Mouse (Mus musculus) adipocyte (in vitro differentiated cells): ENCODE results near the gene Hectd4.

Experiments
- DNase-seq: peaks from one replicate; pipeline ENCODE4 v3.0.0-alpha.2; 2016; ENCODE audit warnings: low spot score

The Hectd4 gene

DNA sequence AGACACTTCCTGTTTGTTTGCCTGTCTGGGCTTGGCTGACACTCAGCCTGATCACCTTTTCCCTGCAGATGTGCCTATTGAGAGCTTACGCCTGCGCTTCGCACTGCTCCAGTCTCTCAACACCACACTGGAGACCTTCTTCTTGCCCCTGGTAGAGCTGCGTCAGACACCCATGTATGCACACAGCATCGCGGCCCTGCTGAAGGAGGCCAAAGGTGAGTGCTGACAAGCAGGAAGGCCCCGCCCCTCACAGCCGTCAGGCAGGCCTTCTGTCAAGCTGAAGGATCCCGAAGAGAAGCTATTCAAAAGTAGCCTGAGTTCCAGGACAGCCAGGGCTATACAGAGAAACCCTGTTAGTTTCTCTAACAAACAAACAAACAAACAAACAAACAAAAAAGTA, 139.2 kb downstream of the Hectd4 start:
- DNase-seq, result no peak

- no peak for DNase-seq
These were observed 141.7 kb downstream of the Hectd4 start for GRCm38 (mm10) chr5:121361696-121362095.

DNA sequence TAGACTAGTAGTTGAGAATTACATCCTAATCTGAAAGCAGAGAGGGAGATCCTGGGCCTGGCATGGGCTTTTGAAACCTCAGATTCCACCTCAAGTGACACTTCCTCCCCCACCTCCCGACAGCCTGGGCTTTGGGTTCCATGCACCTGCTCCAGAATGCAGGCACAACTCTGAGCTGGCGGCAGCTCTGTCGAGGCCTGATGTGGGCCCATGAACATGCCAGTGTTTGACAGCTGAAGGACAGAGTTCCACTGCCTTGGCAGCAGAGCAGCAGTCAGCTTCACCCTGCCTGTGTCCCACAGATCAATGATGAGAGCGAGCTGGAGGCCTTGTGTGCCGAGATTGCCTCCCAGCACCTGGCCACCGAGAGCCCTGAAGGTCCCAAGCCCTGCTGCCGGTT, 143.4 kb downstream of the Hectd4 start:
- no peak for DNase-seq

DNA sequence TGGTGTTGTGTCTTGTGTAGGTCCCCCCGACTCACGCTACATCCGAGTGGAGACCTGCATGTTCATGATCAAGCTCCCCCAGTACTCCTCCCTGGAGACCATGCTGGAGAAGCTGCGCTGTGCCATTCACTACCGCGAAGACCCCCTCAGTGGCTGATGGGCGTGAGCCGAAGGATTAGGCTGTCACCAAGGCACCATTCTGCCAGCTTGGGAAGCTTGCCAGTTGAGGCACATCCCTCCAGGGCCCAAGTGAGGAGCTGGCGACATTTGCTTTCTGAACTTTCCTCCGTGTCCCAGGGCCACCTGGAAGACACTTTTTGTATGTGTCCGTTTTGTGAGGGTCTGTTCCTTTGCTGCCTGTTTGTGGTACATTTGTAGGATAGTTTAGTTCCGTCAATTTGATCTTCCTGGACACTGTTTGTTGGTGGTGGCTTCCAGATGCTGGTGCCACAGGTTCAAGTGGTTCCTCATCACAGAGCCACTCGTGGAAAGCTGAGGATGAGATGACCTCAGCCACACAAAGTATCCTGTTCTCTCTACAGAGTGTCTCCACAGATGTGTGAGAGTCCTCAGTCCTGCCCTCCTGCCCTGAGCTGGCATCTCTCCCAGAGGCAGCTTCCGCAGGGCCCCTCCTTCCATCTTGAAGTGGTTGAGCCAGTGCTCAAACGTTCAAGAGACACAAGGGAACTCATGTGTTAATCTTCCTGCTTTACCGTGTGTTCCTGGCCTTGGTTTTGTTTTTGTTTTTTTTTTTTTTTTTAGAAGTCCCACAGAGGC, 146.6 kb downstream of the Hectd4 start:
- DNase-seq, result peak; percentile 43

- no peak for DNase-seq
These were observed 147.2 kb downstream of the Hectd4 start for GRCm38 (mm10) chr5:121367255-121367654.

GRCm38 (mm10) chr5:121371712-121372111, 151.7 kb downstream of the Hectd4 start:
- DNase-seq, result no peak

- DNase-seq, result no peak
These were observed 154.8 kb downstream of the Hectd4 start for GRCm38 (mm10) chr5:121374790-121375189.

GRCm38 (mm10) chr5:121376972-121377371, 157.0 kb downstream of the Hectd4 start:
- peak; percentile 85 for DNase-seq

GRCm38 (mm10) chr5:121378678-121379256, 158.7 kb downstream of the Hectd4 start:
- DNase-seq, result peak; percentile 70

GRCm38 (mm10) chr5:121380692-121381091, 160.7 kb downstream of the Hectd4 start:
- peak; percentile 47 for DNase-seq

- peak; percentile 87 for DNase-seq
These were observed 164.1 kb downstream of the Hectd4 start for GRCm38 (mm10) chr5:121383857-121384756.

DNA sequence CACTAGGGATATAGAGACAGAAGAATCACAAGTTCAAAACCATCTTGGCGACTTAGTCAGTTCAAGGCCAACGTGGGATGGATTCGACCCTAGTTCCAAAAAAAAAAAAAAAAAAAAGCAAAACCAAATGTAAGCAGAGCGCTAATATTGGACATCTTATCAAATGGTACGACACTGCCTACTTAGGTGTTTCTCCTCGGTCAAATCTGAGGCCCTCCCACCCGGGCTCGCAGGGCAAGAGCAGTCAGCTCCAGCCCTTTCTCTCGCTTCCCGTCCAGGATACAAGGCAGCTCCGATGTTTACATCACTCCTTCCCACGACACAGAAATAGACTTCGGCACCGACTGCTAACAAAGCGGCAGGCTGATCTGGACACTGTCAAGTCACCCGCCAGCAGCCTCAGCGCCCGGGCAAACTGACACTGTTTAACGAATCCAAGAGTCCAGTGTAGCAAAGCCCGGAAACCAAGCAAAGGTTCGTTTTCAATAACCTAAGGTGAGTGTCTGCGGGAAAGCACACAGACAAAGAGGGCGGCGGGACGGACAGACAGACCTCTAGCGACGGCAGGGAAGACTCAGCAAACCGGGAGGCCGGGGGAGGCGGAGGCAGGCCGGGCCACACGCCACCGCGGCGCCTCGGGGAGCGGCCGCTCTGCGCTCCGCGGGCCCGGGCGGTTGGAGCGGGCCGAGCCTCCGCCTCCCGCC, 164.9 kb downstream of the Hectd4 start:
- DNase-seq, result peak; percentile 75

- peak; percentile 95 for DNase-seq
These were observed 165.6 kb downstream of the Hectd4 start, which contains the start of gene Trafd1 for GRCm38 (mm10) chr5:121385461-121386119. Gene Trafd1, minus strand, starts transcription at chr5:121385632.

DNA sequence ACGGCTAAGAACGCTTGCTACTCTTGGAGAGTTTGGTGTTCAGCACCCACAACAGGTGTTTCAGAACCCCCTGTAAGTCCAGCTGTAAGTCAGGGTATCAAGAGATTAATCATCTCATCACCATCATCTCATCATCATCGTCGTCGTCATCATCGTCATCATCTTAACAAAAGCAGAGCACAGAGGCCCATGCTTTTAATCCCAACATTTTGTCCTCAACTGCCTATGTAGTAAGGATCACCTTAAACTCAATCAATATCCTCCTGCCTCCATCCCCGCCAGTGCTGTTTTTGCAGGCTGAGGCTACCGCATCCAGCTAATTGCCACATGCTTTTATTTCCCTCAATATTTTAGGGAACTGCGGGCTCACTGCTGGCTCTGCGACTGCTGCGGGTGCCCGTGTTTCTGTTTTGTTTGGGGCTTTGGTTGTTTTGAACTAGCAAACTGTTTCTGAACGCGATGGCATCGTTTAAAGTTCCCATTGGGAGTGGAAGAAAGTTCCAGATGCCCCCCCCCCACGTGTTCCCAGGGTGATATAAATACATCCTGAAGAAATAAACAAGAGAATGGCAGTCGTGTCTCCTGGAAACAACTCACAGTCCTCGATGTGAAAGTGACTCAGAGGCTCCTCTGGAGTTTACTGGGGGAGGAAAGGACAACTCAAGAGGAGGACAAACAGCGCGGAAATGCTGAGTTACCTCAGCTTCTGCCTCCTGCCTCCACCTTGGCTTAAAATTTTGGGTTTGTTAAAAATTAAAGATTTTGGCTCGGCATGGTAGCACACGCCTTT, 166.3 kb downstream of the Hectd4 start:
- peak; percentile 91 for DNase-seq

DNA sequence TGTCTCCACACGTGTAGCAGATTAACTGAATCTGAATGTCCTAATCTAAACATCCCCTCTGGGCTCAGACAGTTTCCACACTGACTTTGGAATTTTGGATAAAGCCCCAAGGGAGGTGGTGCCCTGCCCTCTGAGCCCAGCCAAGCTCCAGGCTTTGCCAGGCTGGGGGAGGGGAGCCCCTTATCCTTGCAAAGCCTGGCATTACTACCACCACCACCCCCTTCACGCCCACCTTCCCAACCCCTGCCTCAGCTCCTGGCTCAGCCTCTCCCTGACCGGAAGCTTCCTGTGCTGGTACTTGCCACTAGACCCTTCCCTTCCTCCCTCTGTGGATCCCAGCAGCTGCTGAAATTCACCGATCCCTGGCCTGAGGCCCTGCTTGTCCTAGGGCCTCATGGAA, 167.1 kb downstream of the Hectd4 start:
- DNase-seq, result peak; percentile 91

DNA sequence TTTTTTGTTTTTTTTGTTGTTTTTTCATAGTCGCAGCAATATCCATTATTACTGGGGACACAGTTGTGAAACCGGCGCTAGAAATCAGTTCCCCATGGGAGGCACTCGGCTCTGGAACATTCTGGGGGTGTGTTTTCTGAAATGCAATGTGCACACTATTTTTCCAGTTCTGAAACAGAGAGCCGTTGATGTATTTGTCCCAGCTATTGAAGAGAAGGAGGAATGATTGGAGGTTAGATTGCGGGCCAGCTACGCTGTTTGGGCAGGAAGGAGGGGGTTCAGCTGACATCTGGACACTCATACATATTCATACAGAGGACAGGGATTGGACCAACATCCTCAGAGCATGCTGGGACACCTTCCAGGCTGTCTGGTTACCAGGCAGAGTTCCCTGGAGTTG, 169.1 kb downstream of the Hectd4 start:
- DNase-seq, result peak; percentile 95

GRCm38 (mm10) chr5:121389691-121390090, 169.7 kb downstream of the Hectd4 start:
- DNase-seq, result peak; percentile 77

DNA sequence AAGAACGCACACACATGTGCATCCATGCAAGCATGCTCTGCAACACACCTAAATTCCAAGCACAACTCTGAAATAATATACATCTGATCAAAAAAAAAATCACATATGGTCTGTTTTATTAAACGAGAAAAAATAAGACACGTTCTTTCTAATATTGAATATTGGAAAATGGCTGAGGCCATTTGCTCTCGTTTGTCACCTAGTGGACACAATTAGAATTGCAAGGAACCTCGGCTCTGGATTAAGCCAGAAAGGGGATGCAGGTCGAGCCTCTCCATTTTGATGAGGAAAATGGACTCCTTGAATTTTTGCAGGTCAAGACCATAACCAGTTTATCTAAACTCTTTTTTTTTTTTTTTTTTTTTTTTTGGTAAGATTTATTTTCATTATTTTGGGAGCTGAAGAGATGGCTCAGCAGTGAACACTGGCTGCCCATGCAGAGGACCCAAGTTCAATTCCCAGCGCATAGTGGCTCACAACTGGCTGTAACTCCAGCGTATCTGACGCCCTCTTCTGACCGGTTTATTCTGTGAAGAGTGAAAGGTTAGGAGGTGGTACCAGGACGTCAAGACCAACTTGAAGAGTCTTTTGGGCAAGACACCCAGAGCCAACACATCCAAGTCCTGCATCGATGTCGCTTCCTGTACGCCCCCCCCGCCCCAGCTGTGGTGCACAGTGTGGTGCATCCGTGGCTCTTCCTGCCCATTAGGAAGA, 172.8 kb downstream of the Hectd4 start:
- peak; percentile 78 for DNase-seq

DNA sequence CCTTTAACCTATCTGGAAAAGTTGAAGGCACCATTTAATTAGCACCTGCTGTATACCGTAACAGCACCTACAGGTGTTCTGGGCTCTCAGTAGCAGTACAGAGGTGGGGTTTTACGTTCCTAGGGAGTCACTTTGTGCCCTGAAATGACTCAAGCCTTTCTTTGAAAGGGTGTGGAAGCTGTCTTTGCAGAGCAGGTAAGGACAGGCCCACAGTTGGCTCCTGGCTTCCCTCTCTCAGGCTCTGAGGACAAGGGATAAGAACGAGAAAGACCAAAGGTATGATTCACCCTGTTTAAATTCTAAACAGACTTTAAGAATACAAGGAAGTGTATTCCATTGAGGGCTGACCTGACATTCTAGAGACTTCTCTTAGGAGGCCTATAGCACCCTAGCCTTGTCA, 173.4 kb downstream of the Hectd4 start:
- no peak for DNase-seq

DNA sequence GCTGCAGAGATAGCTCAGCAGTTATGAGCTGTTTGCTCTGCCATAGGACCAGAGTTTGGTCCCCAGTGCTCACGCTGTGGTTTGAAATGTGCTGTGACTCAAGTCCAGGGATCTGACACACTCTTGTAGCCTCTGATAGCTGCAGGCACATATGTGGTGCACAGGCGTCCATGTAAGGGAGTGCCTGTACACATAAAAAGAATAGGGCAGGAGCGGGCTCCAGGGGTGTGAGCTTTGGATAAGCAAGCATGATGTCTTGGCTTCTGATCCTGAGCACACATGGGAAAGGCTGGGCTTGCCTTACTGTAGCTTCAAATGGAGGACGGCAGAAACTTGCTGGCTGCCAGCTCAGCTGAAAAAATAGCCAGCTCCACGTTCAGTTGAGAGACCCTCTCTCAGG, 175.6 kb downstream of the Hectd4 start:
- no peak for DNase-seq
